Mouse (Mus musculus): Measurements from ENCODE around the gene Gal3st2.
"Not testable (repeated sequence)": the region's sequence is repeated elsewhere in the genome, so short reads cannot be mapped to it uniquely, and the experiment has no call there.

Gal3st2 gene

GRCm38 (mm10) chr1:93871594-93872105, 10.5 kb downstream of the Gal3st2 start:
- DNase-seq, result not testable (repeated sequence)

GRCm38 (mm10) chr1:93874405-93874804, 13.3 kb downstream of the Gal3st2 start:
- not testable (repeated sequence) for DNase-seq

- not testable (repeated sequence) for DNase-seq
These were observed 20.7 kb downstream of the Gal3st2 start for GRCm38 (mm10) chr1:93881778-93882177.

GRCm38 (mm10) chr1:93890936-93891335, 29.8 kb downstream of the Gal3st2 start:
- DNase-seq, result not testable (repeated sequence)

GRCm38 (mm10) chr1:93897395-93897794, 36.3 kb downstream of the Gal3st2 start:
- not testable (repeated sequence) for DNase-seq

GRCm38 (mm10) chr1:93901291-93901690, 40.2 kb downstream of the Gal3st2 start:
- not testable (repeated sequence) for DNase-seq

GRCm38 (mm10) chr1:93906690-93907089, 45.6 kb downstream of the Gal3st2 start:
- DNase-seq, result not testable (repeated sequence)

- not testable (repeated sequence) for DNase-seq
These were observed 48.0 kb downstream of the Gal3st2 start for GRCm38 (mm10) chr1:93908977-93909586.

GRCm38 (mm10) chr1:93911877-93912276, 50.8 kb downstream of the Gal3st2 start:
- not testable (repeated sequence) for DNase-seq

- DNase-seq, result not testable (repeated sequence)
These were observed 56.1 kb downstream of the Gal3st2 start for GRCm38 (mm10) chr1:93917160-93917559.

- not testable (repeated sequence) for DNase-seq
These were observed 56.9 kb downstream of the Gal3st2 start, which contains the start of gene Gal3st2b for GRCm38 (mm10) chr1:93918011-93918410. Gene Gal3st2b (plus strand): TSS chr1:93918311.

- DNase-seq, result not testable (repeated sequence)
These were observed 57.7 kb downstream of the Gal3st2 start for GRCm38 (mm10) chr1:93918775-93919174.

- DNase-seq, result not testable (repeated sequence)
These were observed 58.2 kb downstream of the Gal3st2 start for GRCm38 (mm10) chr1:93919321-93919720.

GRCm38 (mm10) chr1:93922609-93923008, 61.5 kb downstream of the Gal3st2 start:
- DNase-seq, result not testable (repeated sequence)

GRCm38 (mm10) chr1:93923098-93923497, 62.0 kb downstream of the Gal3st2 start:
- not testable (repeated sequence) for DNase-seq

Data from lung, postnatal 10 days (tissue).